Mouse (Mus musculus): ENCODE results near the gene H2afb2. TPM values are rescaled to one million over a fixed set of nuclear protein-coding genes. Genes with fewer than 3 reads are reported as not detected.

Gene H2afb2
- not detected in 2 replicates for polyA plus RNA-seq (2016; fragmentation: Nextera tagmentation; extraction: Ambion mirVana)

DNA sequence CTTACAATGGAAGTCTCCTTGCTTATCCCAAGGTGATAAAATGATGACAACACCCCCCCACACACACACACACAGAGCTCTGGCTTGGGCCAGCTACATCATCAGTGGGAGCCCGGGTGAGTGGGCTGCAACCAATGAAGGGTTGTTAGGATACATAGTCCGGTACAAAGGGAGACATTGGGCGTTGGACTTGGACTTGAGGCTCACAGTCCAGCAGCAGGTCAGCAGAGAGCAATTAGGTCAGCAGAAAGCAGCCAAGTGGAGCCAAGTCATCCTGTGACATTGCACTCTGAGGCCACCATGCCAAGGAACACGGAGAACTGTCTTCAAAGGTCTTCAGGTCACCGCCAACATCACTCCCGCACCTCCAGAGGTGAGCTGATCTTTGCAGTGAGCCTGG, at the start of gene H2afb2:
Gene H2afb2, plus strand, starts transcription at position 301 of the 400 bp plus-strand sequence.
- Histone ChIP-seq H3K36me3 (no peaks in the 10 kb centered on the region), H3K4me2 (no peak within 1 kb of the TSS), H3K4me3 (replicated peaks) (no peak within 1 kb of the TSS), H3K9me3 (no peaks in the 10 kb centered on the region), H3K4me1 (replicated peaks) (no peaks in the 10 kb centered on the region), H3K9ac (replicated peaks) (no peak within 1 kb of the TSS), H3K27me3 (no peaks in the 10 kb centered on the region), H3K27ac (no peak within 1 kb of the TSS)
- no peak for ATAC-seq (ENCODE audit: insufficient number of reproducible peaks, insufficient read depth, low FRiP score, low TSS enrichment, low read depth)
- WGBS, result 91% methylated on average over 6 of the region's 6 CpGs

Other genes with a start within 250 kb of the H2afb2 start
- not detected in 2 replicates for gene Cpxcr1, start 232.2 kb upstream of the H2afb2 start, polyA plus RNA-seq (2016; fragmentation: Nextera tagmentation; extraction: Ambion mirVana)

Measured in limb, embryonic 12.5 days (tissue).